Mouse (Mus musculus): ENCODE data around the gene Vmn2r19.
"Not testable (repeated sequence)": the region's sequence is repeated elsewhere in the genome, so short reads cannot be mapped to it uniquely, and the experiment has no call there.

The Vmn2r19 gene

DNA sequence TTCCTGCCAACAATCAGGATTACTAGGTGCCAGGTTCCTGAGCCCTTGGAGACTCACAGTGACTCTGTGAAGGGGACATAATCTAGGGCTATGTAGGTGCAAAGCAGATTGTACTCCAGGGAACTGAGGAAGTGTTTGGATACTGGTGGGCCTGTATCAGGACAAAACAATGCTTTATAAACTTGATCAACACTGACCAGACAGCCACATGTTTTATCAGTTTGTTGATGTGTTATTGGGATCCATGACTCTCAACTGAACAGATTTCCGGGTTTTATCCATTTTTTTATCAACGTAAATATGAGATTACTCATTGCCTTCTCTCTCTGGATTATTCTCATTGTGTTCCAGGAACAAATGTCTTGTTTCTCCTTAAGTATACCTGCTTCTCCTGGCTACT lies at the start of gene Vmn2r19:
Gene Vmn2r19 (plus strand): TSS at position 301 of the 400 bp plus-strand sequence.
- no peak for DNase-seq (ENCODE audit: low read depth, low spot score)

DNA sequence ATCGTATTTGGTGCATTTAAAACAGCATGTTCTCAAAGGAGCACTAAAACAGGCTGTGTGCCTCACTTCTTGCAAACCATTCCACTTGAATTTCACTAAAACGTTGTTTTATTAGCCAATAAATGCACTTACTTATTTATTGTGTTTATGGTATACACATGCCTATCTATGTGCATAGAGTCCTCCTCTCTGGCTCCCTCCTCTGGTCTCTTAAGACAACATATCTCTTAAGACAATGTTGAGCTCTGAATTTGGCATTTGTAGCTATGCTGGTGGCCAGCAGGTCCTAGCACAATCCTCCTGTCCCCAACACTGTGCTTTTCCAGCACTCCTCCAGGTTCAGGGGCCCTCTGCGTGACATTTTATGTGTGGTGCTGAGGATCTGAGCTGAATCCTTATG lies 49.2 kb upstream of the Vmn2r19 start:
- DNase-seq (ENCODE audit: low read depth, low spot score), result no peak

DNA sequence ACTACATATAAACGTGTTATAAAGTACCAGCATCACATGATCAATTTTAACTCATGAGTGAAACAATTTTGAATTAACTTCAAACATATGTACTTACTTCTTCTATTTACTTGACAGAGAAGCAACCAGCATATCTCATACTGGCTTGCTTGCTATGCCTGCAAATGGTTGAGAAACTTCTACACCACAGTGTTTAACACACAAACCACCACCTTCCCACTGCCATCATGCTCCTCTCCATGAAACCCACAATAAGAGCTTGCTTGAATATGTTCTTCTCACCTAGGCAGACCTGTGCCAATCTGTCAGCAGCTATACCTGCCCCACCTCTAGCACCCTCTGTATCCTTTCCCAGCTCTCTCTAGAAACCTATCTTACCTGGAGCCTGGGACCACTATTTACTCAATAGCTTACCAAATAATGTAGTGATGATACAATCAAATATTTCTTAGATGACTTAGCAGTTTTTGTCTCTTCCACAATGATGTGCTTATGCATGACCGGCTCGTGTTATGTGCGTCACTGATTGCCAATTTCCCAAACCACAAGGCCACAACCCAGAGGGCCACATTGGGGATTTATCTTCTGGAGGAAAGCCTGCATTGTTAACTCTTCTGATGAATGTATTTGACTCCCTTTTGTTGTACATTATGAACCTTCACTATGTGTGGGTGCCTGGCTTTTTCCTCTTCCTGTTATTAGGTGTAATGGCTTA lies 48.1 kb upstream of the Vmn2r19 start:
- no peak for DNase-seq (ENCODE audit: low read depth, low spot score)

DNA sequence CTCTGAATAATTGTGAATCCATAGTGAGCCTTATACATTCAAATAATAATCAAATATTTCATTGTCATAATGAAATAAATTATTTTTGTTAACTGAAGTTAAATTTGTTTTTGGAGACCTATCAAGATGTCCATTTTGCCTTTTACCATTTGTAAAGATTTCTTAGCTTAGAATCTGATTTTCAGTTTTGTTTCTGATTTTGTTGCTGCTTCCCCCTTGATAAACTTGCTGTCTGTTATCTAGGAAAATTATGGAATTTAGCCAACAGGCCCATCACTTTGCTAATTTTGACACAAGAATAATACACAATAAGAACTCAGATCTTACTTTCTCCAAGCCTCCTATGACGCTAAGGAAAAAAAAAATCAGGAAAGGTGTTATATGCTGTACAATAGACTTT lies 47.3 kb upstream of the Vmn2r19 start:
- no peak for DNase-seq (ENCODE audit: low read depth, low spot score)

DNA sequence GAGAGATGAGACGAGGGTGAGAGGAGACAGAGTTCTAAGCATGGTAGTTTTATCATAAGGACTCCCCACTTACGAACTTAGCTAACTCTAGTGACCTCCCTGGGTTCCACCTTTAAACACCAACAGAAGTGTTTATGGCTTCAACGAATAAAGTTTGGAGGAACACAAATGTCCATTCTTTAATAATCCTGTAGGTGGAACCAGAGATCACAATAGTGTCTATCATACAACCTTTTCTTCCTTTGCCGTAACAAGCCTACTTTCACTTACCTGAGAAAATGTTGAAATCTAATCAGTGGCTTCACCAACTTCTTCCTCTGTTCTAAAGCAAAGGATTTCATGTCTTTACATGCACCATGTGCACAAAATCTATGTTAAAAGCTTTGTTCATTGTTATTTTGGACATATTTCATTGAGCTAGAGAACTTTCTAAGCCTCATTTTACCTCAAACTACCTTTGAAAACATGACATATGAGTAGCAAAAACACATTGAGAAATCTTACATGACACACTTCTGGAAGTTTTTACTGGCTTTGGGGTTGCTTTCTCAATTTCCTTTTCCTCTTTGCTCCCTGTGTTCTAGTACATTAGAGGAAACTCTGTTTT lies 46.5 kb upstream of the Vmn2r19 start, which contains the start of gene Clec4d:
Gene Clec4d (plus strand): TSS at position 557 of the 607 bp plus-strand sequence.
- no peak for DNase-seq (ENCODE audit: low read depth, low spot score)

DNA sequence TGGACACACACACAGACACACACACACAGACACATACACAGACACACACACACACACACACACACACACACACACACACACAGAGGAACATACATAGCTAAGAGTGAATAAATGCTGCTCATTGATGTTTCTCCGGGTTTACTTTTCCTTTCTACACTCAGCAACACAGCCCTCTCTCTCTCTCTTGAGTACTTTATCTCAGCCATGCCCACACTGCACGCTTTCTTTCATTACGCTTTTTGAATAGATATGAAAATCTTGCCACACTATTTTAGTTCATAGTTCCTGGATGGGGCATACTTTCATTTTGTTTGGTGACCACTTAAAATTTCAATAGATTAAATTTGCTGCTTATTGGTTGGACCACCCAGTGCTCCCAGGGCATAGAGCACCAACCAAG lies 43.9 kb upstream of the Vmn2r19 start:
- DNase-seq (ENCODE audit: low read depth, low spot score), result no peak

DNA sequence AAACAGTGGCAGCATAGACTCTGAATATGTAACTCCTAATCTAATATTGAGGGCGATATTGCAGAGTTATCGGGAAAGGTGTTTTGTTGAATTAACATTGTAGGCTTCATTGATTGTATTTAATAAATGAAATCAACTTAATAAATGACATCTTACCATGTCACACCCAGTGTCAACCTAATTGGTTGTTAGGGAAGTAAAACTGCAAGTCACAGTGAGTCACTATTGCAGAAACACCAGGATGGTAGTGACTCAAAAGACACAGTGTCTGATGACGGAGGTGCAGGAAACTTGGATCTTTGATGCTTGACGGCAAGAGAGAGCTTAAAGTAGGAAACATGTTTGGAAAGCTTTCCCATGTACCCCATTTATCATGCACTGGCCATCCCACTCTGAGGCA lies 42.3 kb upstream of the Vmn2r19 start:
- DNase-seq (ENCODE audit: low read depth, low spot score), result no peak

DNA sequence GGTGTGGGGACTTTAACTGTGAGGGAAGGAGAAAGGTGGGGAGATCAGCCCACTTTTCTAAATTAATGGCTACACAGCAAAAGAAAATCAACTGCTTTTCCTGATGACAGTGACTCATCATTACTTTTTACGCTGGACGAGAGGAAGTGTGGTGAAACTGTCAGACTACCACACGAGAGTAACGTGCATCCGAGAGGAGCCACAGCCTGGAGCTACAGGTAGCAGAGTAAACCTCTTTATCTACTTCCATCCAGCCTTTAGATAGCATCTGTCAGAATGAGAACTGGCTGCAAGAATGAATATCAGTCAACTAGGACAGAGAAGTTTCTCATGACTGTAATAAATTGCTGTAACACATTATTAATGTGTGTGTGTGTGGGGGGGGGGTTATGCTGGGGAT lies 41.2 kb upstream of the Vmn2r19 start:
- DNase-seq (ENCODE audit: low read depth, low spot score), result no peak

DNA sequence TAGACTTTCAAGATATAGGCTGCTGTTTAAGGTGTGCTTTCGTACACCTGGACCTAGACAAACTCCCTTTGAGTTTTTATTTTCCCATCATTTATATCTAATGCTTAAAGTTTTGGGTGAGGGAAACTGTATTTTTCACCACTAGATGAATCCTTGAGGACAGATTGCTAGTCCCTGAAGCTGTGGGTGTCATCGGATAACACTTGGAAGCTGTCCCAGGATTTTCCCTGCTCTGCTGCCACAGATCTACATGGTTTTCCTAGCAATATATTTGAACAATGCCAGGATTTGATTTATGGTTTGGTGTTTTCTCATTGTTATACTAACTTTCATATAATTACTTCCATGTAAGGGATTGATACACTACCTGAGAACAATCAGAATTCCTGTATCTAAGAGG lies 28.7 kb upstream of the Vmn2r19 start:
- no peak for DNase-seq (ENCODE audit: low read depth, low spot score)

DNA sequence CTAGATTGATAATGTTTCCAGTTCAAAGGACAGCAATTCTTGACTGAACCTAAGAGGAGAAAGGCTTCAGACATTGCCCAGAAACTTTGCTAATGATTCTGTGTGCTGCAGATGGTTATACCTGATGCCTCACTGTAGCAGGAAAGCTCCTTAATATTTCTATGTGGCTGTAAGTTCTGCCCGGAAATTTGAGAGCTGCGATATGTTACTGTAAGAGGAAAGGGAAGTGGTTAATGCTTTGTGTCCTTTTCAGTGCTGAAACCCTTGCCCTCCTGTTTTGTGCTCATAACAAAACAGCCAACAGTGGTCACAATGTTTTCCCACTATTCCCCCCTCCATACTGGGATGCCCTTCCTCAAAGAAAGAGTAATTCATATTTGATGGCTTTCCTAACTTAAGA lies 21.8 kb upstream of the Vmn2r19 start:
- DNase-seq (ENCODE audit: low read depth, low spot score), result no peak

DNA sequence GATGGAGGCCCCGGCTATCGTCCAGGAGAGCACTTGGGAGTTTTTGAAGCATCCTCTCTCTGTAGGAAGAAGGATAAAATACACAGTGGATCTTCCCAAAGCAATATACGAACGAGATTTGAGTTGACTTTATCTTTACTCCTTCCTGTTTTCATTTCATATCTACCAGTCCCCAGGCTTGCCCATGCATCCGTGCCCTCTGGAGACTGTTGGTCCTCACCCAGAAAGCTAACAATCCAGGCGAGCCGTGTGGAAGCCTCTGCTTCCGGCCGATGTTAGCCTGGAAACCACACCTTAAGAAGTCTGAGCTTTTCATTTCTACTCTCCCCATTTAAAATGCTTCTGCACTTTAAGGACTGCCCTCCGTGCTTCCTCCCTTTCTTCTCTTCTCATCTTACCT lies 19.2 kb upstream of the Vmn2r19 start:
- DNase-seq (ENCODE audit: low read depth, low spot score), result no peak

DNA sequence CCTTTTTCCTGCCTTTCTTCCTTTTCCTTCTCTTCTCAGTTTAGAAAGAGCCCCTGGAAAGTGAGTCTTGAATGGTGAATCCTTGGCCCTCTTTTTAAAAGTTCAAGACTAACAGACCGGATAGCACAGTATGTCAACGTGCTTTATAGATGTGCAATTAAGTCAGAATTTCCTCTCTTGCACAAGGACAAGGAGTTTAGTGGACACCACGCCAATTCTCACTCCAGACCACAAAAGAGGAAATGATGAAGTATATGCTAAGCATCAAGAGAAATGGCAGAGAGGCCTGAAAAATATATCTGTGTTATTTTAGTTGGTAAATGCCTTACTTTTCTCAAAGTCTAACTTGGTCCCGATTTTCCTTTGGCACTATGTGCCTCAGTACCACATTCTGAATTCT lies 18.4 kb upstream of the Vmn2r19 start, which contains the start of gene Clec4e:
Gene Clec4e (minus strand): TSS at position 118 of the 400 bp plus-strand sequence.
- no peak for DNase-seq (ENCODE audit: low read depth, low spot score)

DNA sequence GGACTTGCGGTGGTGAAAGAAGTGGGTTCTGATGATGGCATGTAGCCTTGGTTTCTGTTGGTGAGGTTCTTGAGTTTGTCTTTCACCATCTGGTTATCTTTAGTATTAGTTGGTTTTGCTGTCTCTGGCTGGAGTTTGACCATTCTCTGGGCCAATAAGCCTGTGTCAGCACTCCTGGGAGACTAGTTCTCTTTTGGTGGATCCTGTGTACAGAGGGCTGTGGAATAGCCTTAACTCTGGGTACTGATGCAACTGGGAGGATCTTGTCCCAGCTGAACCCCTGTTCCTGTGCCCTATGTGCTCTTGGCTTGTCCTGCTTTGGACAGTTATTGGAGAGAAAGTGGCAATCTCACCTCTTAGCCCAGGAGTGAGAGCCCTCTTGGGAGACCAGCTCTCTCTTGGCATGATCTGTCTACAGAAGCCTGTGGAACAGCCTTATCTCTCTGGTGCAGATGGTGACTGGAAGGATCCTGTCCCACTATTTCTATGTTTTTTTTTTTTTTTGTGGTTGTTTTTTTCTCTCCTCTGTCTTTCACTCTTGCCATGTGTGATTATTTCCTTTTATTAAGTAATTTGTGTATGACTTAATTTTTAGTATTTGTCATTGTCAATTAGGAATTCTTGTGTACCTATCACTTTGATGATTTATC lies 15.3 kb upstream of the Vmn2r19 start:
- no peak for DNase-seq (ENCODE audit: low read depth, low spot score)

DNA sequence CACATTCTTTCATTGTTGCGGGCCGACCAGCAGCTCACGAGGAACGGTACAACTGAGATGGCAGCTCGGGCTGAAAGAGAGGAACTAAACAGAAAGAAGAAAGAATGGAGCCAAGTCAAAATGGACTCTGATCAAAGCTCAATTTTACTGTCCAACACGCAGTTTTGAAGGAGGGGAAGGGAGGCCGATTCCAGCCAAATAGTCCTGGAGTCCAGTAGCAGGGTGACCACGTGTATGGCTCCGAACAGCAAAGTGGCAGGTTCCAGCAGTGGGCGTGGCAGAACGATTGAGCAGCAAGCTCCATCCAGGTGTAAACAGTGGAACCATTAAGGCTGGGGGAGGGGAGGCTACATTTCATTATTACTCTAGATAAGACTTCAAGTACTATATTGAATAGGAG lies 14.6 kb upstream of the Vmn2r19 start:
- not testable (repeated sequence) for DNase-seq (ENCODE audit: low read depth, low spot score)

DNA sequence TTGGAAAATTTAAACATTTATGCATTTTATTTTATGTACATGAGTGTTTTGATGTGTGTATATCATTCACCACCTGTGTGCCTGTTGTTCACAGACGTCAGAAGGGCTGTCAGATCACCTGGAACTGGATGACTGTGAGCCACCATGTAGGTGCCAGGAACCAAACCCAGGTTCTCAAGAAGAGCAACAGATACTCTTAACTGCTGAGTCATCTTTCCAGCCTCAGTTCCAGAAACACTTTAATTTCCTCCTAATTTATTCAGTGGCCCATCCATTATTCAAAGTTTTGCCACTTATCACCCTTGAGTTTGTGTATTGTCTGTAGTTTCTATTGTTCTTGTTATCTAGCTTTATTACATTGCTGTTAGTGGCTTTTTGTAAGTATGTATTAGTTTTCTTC lies 11.4 kb upstream of the Vmn2r19 start:
- DNase-seq (ENCODE audit: low read depth, low spot score), result no peak

DNA sequence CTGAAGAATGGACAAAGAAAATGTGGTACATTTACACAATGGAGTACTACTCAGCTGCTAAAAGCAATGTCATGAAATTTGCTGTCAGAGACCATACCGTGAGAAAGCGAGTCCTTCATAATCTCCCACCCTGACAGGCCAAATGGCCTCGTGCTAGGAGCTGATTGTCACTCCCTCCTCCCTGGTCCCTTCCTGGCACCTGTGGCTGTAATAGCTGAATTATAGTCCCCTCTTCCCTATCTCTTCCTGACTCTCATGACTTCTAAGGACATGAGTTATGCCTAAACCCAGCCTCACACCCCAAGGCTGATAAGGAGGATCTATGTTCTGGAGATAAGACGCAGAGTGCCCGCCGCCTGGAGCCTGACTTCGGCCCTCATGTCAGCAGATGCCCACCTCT lies 1.8 kb upstream of the Vmn2r19 start:
- DNase-seq (ENCODE audit: low read depth, low spot score), result not testable (repeated sequence)

DNA sequence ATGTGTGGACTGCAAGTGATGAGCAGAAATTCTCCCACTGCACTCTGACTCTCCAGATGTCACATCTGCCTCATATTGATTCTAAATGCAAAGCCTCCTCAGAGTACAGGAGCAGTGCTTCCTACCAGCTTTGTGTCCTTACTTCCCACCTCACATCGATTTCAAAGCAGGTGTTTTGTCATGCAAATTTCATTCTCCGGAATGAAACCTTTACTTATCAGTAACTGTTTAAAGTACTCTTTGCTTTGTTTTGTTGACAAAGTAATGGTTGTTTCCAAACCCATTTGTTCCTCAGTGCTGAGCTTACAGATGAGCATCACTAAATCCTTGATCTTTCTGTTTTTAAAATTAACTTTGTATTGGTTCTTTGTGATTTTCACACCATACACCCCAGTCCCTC lies 24.4 kb downstream of the Vmn2r19 start:
- peak; percentile 62 for DNase-seq (ENCODE audit: low read depth, low spot score)

DNA sequence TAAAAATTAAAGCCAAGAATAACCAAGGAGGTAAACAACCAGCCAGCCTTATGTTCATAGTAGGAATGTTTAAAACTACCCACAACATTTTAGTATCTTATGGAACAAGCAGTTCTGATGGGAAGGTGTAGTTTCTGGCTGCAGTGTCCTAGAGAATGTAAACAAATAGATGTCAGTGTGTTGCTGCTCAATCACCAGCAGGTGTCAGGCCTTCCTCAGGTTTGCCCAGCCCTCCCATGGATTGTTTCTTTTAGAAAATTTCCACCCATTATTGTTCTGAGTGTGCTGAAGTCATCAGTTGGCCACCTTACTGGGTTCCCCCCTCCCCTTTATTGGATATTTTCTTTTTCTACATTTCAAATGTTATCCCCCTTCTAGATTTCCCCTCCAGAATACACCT lies 32.0 kb downstream of the Vmn2r19 start:
- peak; percentile 23 for DNase-seq (ENCODE audit: low read depth, low spot score)

DNA sequence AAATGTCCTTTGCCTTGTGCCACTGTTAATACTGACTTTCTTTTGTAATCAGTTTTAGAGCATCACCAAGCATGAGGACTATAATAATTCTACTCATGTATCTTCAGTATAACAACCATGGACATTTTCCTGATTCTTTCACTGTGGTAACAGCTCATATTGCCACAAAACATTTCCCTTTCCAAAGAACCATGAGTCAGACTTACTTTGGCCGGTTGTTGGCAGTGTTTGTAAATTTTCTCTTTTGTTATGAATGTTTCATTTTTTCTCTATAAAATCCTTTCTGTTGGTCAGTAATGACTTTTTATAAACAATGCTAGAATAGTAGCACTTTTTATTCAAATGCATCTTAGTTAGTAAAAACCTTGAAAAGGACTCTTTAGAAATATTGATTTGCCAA lies 38.0 kb downstream of the Vmn2r19 start:
- no peak for DNase-seq (ENCODE audit: low read depth, low spot score)
